In genomic region chr19:27089099-27089498, GRCm38 (mm10) we compare ENCODE assay signal across 16 mouse cellular contexts.
"Had no signal": no experiment of that assay in that cellular context is flagged by ENCODE, and none has a peak within 500 bp of the region (broad histone marks: within the 10 kb centered on the region; RNA-seq: fewer than 3 reads in every experiment).

No protein-coding gene starts in this region.

- H3K36me3 ChIP-seq: neural tube, embryonic 13.5 days; neural tube, embryonic 15.5 days; stomach, embryonic 15.5 days had no signal

- H3K9me3 ChIP-seq: neural tube, embryonic 13.5 days; neural tube, embryonic 15.5 days; stomach, embryonic 15.5 days had no signal

- H3K9ac ChIP-seq: neural tube, embryonic 13.5 days; neural tube, embryonic 15.5 days; stomach, embryonic 15.5 days had no signal

- H3K4me3 ChIP-seq: neural tube, embryonic 13.5 days; neural tube, embryonic 15.5 days; stomach, embryonic 15.5 days had no signal

- H3K27ac ChIP-seq: neural tube, embryonic 13.5 days; neural tube, embryonic 15.5 days; stomach, embryonic 15.5 days; stomach, postnatal 0 days had no signal

- H3K4me2 ChIP-seq: neural tube, embryonic 13.5 days; neural tube, embryonic 15.5 days; stomach, embryonic 15.5 days had no signal

- H3K4me1 ChIP-seq: neural tube, embryonic 13.5 days; neural tube, embryonic 15.5 days; stomach, embryonic 15.5 days had no signal

- DNase-seq: retina, postnatal 1 day; right cerebral cortex, adult 18-20 months; right cerebral cortex, postnatal 14 days; right cerebral cortex, postnatal 25 days; right cerebral cortex, postnatal 4 days; spleen, adult 18-20 months; thymus, adult 18-20 months; thymus, adult 2 months; thymus, postnatal 14 days; thymus, postnatal 25 days; thymus, postnatal 36 days; thymus, postnatal 4 days had no signal

- H3K27me3 ChIP-seq: neural tube, embryonic 13.5 days; neural tube, embryonic 15.5 days; stomach, embryonic 15.5 days had no signal
